Mouse (Mus musculus) midbrain, embryonic 13.5 days (tissue): ENCODE data around the gene Cmc4. TPM values are rescaled to one million over a fixed set of nuclear protein-coding genes. Genes with fewer than 3 reads are reported as not detected.

Experiments used
- ATAC-seq: fragments of 200-750 bp; cut with Nextera tagmentation; 2 replicates; pipeline ENCODE4 v1.8.0; 2017; ENCODE audit warnings: mild to moderate bottlenecking, moderate TSS enrichment, moderate library complexity
- H3K27ac ChIP-seq: fragments of 300-500 bp; sonication (generic); 2 replicates; pipeline ENCODE4 v1.5.1; 2015; ENCODE audit warnings: inconsistent platforms, mild to moderate bottlenecking, moderate library complexity
- H3K27me3 ChIP-seq: fragments of 300-500 bp; sonication (generic); 2 replicates; pipeline ENCODE4 v1.6.1; 2015; ENCODE audit warnings: mild to moderate bottlenecking, inconsistent platforms
- H3K36me3 ChIP-seq: fragments of 300-500 bp; sonication (generic); 2 replicates; pipeline ENCODE4 v1.6.1; 2015; ENCODE audit warnings: mild to moderate bottlenecking, inconsistent platforms
- H3K4me1 ChIP-seq: fragments of 300-500 bp; sonication (generic); replicated peaks from 2 replicates; pipeline ENCODE4 v1.6.1; 2015; ENCODE audit warnings: inconsistent platforms
- H3K4me2 ChIP-seq: fragments of 300-500 bp; sonication (generic); replicated peaks from 2 replicates; pipeline ENCODE4 v1.6.1; 2015; ENCODE audit warnings: moderate library complexity, mild to moderate bottlenecking, inconsistent platforms
- H3K4me3 ChIP-seq: fragments of 300-500 bp; sonication (generic); replicated peaks from 2 replicates; pipeline ENCODE4 v1.5.1; 2015; ENCODE audit warnings: mild to moderate bottlenecking, inconsistent platforms
- H3K9ac ChIP-seq: fragments of 300-500 bp; sonication (generic); replicated peaks from 2 replicates; pipeline ENCODE4 v1.6.1; 2015; ENCODE audit warnings: mild to moderate bottlenecking, inconsistent platforms
- H3K9me3 ChIP-seq: fragments of 300-500 bp; sonication (generic); 2 replicates; pipeline ENCODE4 v1.6.1; 2016; ENCODE audit warnings: mild to moderate bottlenecking, inconsistent platforms
- WGBS: fragments of 180-500 bp; shearing (Covaris S2); methylation state at CpG from one replicate; pipeline ENCODE4 v1.1.7; 2015; 5-methylcytosine and 5-hydroxymethylcytosine counted together
- polyA plus RNA-seq: library from polyadenylated mRNA; unstranded; fragments of >200 nt; fragmentation: Nextera tagmentation; extraction: Ambion mirVana; gene quantifications from 2 replicates; pipeline ENCODE4 v1.2.1, GENCODE M21; 2015

Gene Cmc4
- polyA plus RNA-seq, result 20.2 and 24.0 TPM in 2 replicates

- Histone ChIP-seq H3K4me1 (peaks cover 8% of the 10 kb centered on the region; the same call in 1 of the 2 replicates), H3K9ac (peak within 1 kb of the TSS; percentile 69), H3K27ac (peak within 1 kb of the TSS; percentile 92), H3K36me3 (no peaks in the 10 kb centered on the region), H3K4me2 (peak within 1 kb of the TSS; percentile 53), H3K4me3 (peak within 1 kb of the TSS; percentile 52), H3K27me3 (no peaks in the 10 kb centered on the region), H3K9me3 (no peaks in the 10 kb centered on the region)
- WGBS, result 25% methylated on average over 52 of the region's 52 CpGs
- ATAC-seq, result peak; percentile 100
Observed at GRCm38 (mm10) chrX:75415936-75416785, at the start of gene Cmc4, which contains the start of the genes Mtcp1 and Brcc3. Gene Cmc4, minus strand, starts transcription at chrX:75416584. Gene Mtcp1, minus strand, starts transcription at chrX:75416588. Gene Brcc3, plus strand, starts transcription at chrX:75416628.

GRCm38 (mm10) chrX:75454597-75454996 lies 38.2 kb upstream of the Cmc4 start:
- Histone ChIP-seq H3K4me1 (no peaks in the 10 kb centered on the region), H3K27ac (no peak overlapping the region), H3K27me3 (no peaks in the 10 kb centered on the region), H3K9ac (no peak overlapping the region), H3K4me2 (no peak overlapping the region), H3K36me3 (peaks cover 33% of the 10 kb centered on the region), H3K9me3 (peaks cover 3% of the 10 kb centered on the region; the same call in 1 of the 2 replicates), H3K4me3 (no peak overlapping the region)
- WGBS, result 73% methylated on average over 1 of the region's 1 CpGs
- no peak for ATAC-seq

- H3K9ac ChIP-seq, result no peak overlapping the region
- H3K27me3 ChIP-seq, result no peaks in the 10 kb centered on the region
- H3K27ac ChIP-seq, result no peak overlapping the region
- no peak overlapping the region for H3K4me3 ChIP-seq
- WGBS, result 87% methylated on average over 1 of the region's 1 CpGs
- H3K9me3 ChIP-seq, result no peaks in the 10 kb centered on the region
- no peak for ATAC-seq
- H3K4me2 ChIP-seq, result no peak overlapping the region
- H3K36me3 ChIP-seq, result no peaks in the 10 kb centered on the region
- peaks cover 3% of the 10 kb centered on the region; the same call in 1 of the 2 replicates for H3K4me1 ChIP-seq
Observed at GRCm38 (mm10) chrX:75409711-75410110, 6.7 kb downstream of the Cmc4 start.

- no peaks in the 10 kb centered on the region for H3K4me1 ChIP-seq
- ATAC-seq, result no peak
Observed at GRCm38 (mm10) chrX:75403350-75403749, 13.0 kb downstream of the Cmc4 start.

GRCm38 (mm10) chrX:75402668-75403067 lies 13.7 kb downstream of the Cmc4 start:
- WGBS, result 82% methylated on average over 2 of the region's 2 CpGs
- Histone ChIP-seq H3K4me2 (no peak overlapping the region), H3K4me3 (no peak overlapping the region), H3K4me1 (no peaks in the 10 kb centered on the region), H3K27me3 (no peaks in the 10 kb centered on the region), H3K9ac (no peak overlapping the region), H3K9me3 (no peaks in the 10 kb centered on the region), H3K36me3 (0 out of 2 replicates have a peak, but pooled peaks cover 6% of the 10 kb centered on the region), H3K27ac (no peak overlapping the region)
- no peak for ATAC-seq

More at GRCm38 (mm10) chrX:75403350-75403749, 13.0 kb downstream of the Cmc4 start:
- Histone ChIP-seq H3K36me3 (0 out of 2 replicates have a peak, but pooled peaks cover 6% of the 10 kb centered on the region), H3K9ac (no peak overlapping the region), H3K4me3 (no peak overlapping the region), H3K9me3 (no peaks in the 10 kb centered on the region), H3K27ac (no peak overlapping the region), H3K27me3 (no peaks in the 10 kb centered on the region), H3K4me2 (no peak overlapping the region)

- Histone ChIP-seq H3K4me1 (no peaks in the 10 kb centered on the region), H3K9ac (no peak overlapping the region), H3K27me3 (no peaks in the 10 kb centered on the region), H3K4me2 (no peak overlapping the region), H3K4me3 (no peak overlapping the region), H3K36me3 (peaks cover 6% of the 10 kb centered on the region; the same call in 1 of the 2 replicates), H3K27ac (no peak overlapping the region), H3K9me3 (no peaks in the 10 kb centered on the region)
- 93% methylated on average over 1 of the region's 1 CpGs for WGBS
- no peak for ATAC-seq
Observed at GRCm38 (mm10) chrX:75399471-75399870, 16.9 kb downstream of the Cmc4 start.

GRCm38 (mm10) chrX:75382195-75382771 lies 34.1 kb downstream of the Cmc4 start, which contains the start of the genes Fundc2 and F8:
Gene Fundc2, plus strand, starts transcription at chrX:75382399.
Gene F8, minus strand, starts transcription at chrX:75382615.
- no peaks in the 10 kb centered on the region for H3K4me1 ChIP-seq
- no peaks in the 10 kb centered on the region for H3K9me3 ChIP-seq
- peak within 1 kb of the TSS; percentile 53 for H3K4me2 ChIP-seq
- no peaks in the 10 kb centered on the region for H3K36me3 ChIP-seq
- peak; percentile 99 for ATAC-seq
- peak within 1 kb of the TSS; percentile 69 for H3K9ac ChIP-seq
- peak within 1 kb of the TSS; percentile 65 for H3K27ac ChIP-seq
- WGBS, result 20% methylated on average over 22 of the region's 25 CpGs
- H3K27me3 ChIP-seq, result no peaks in the 10 kb centered on the region
- peak within 1 kb of the TSS; percentile 52 for H3K4me3 ChIP-seq

- H3K36me3 ChIP-seq, result no peaks in the 10 kb centered on the region
- no peak overlapping the region for H3K9ac ChIP-seq
- peak overlapping the region; percentile 52 for H3K4me3 ChIP-seq
- H3K9me3 ChIP-seq, result no peaks in the 10 kb centered on the region
- H3K27me3 ChIP-seq, result no peaks in the 10 kb centered on the region
- peak; percentile 65 for ATAC-seq
- no peak overlapping the region for H3K27ac ChIP-seq
- no peaks in the 10 kb centered on the region for H3K4me1 ChIP-seq
- WGBS, result 66% methylated on average over 5 of the region's 5 CpGs
- H3K4me2 ChIP-seq, result peak overlapping the region; percentile 53
Observed at GRCm38 (mm10) chrX:75381699-75382098, 34.7 kb downstream of the Cmc4 start.

- Histone ChIP-seq H3K27me3 (no peaks in the 10 kb centered on the region), H3K4me1 (no peaks in the 10 kb centered on the region), H3K4me3 (no peak overlapping the region), H3K27ac (no peak overlapping the region), H3K9me3 (no peaks in the 10 kb centered on the region), H3K9ac (no peak overlapping the region), H3K4me2 (no peak overlapping the region), H3K36me3 (no peaks in the 10 kb centered on the region)
- WGBS, result 85% methylated on average over 1 of the region's 1 CpGs
- ATAC-seq, result no peak
Observed at GRCm38 (mm10) chrX:75381176-75381575, 35.2 kb downstream of the Cmc4 start.

GRCm38 (mm10) chrX:75376815-75377214 lies 39.6 kb downstream of the Cmc4 start:
- Histone ChIP-seq H3K4me1 (no peaks in the 10 kb centered on the region), H3K4me3 (no peak overlapping the region), H3K4me2 (no peak overlapping the region), H3K9me3 (no peaks in the 10 kb centered on the region), H3K27ac (no peak overlapping the region), H3K27me3 (no peaks in the 10 kb centered on the region), H3K9ac (no peak overlapping the region), H3K36me3 (no peaks in the 10 kb centered on the region)
- no peak for ATAC-seq

GRCm38 (mm10) chrX:75372666-75373425 lies 43.5 kb downstream of the Cmc4 start:
- H3K4me2 ChIP-seq, result no peak overlapping the region
- no peaks in the 10 kb centered on the region for H3K4me1 ChIP-seq
- no peaks in the 10 kb centered on the region for H3K9me3 ChIP-seq
- 87% methylated on average over 2 of the region's 2 CpGs for WGBS
- H3K4me3 ChIP-seq, result no peak overlapping the region
- no peak overlapping the region for H3K9ac ChIP-seq
- H3K27ac ChIP-seq, result no peak overlapping the region
- no peak for ATAC-seq
- H3K36me3 ChIP-seq, result no peaks in the 10 kb centered on the region
- no peaks in the 10 kb centered on the region for H3K27me3 ChIP-seq

- H3K27me3 ChIP-seq, result no peaks in the 10 kb centered on the region
- H3K4me1 ChIP-seq, result no peaks in the 10 kb centered on the region
- no peak overlapping the region for H3K9ac ChIP-seq
- H3K36me3 ChIP-seq, result no peaks in the 10 kb centered on the region
- no peaks in the 10 kb centered on the region for H3K9me3 ChIP-seq
- no peak overlapping the region for H3K27ac ChIP-seq
- no peak for ATAC-seq
- no peak overlapping the region for H3K4me2 ChIP-seq
- H3K4me3 ChIP-seq, result no peak overlapping the region
Observed at GRCm38 (mm10) chrX:75370197-75370596, 46.2 kb downstream of the Cmc4 start.
